Mouse (Mus musculus): Measurements from ENCODE around the gene Bfsp2.

DNA sequence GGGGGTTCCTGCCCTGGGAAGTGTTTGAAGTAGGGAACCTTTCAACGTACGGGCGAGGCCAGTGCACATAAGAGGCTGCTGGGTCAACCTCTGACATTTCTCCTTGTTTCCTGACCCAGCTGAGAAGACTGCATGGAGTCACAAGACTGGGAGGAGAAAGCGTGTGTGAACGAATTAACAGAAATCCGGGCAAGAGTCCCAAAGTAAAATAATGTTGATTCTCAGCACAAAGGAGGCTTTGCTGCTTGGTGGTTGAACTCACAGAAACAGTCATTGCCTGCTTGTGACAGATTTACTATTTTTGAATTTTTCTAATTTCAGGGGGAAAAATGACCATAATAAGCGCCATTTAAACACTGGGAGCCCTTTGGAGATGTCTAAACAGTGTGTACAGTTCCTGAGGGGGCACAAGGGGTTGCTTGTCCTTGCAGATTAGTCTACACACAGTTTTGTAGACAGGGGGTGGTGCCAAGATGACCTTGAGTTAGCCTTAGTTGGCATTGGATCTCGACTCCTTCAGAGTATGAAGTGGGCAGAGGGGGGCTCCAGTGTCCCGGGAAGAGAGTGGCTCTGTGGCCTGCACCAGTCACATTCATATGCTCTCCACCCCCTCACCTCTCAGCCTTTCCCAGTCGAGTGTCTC is 93.1 kb downstream of the Bfsp2 start:
- no peak for TF ChIP-seq CTCF (IDR thresholded peaks at IDR 0.05; ENCODE audit: low read depth)
- no peak for TF ChIP-seq EP300 (optimal IDR thresholded peaks at IDR 0.05)

Measured in stomach, postnatal 0 days (tissue).